Mouse (Mus musculus) thymus, adult 2 months (tissue): ENCODE measurements around the gene Ahdc1.

Source experiments
- CTCF ChIP-seq: fragments of 200-500 bp; IDR thresholded peaks from 2 replicates; pipeline ENCODE4 v1.5.1; 2012; ENCODE audit warnings: mild to moderate bottlenecking, control low read depth, low read length, moderate library complexity, borderline replicate concordance; ENCODE audit not compliant: control insufficient read depth, poor library complexity, insufficient read depth; ENCODE audit errors: extremely low read depth
- POLR2A ChIP-seq: fragments of 200-500 bp; IDR thresholded peaks from 2 replicates; pipeline ENCODE4 v1.6.1; 2012; ENCODE audit warnings: mild to moderate bottlenecking, low read length, control low read depth, moderate library complexity; ENCODE audit not compliant: control insufficient read depth, poor library complexity, insufficient read depth; ENCODE audit errors: extremely low read depth

DNA sequence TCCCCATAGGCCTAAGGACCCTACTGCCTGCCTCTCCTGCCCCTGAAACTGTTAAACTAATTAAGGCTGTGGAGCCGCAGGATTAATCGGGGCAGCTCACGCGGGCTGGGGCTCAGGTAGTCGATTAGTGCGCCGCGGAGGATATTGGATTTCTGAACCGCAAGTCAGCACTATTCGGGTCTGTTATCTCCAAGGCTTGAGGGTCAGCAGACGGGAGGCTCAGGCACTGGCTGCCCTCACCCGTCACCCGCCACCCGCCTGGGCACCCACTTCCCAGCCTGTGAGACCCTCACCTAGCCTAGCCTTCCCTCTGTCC is 40.4 kb downstream of the Ahdc1 start:
- TF ChIP-seq CTCF (no peak), POLR2A (no peak)
